Mouse (Mus musculus) midbrain, embryonic 15.5 days (tissue): ENCODE data around the gene Eif3j1. TPM values are rescaled to one million over a fixed set of nuclear protein-coding genes. Genes with fewer than 3 reads are reported as not detected.
"Not testable (repeated sequence)": the region's sequence is repeated elsewhere in the genome, so short reads cannot be mapped to it uniquely, and the experiment has no call there.

Source experiments
- ATAC-seq: fragments of 200-750 bp; cut with Nextera tagmentation; replicated peaks from 2 replicates; pipeline ENCODE4 v1.8.0; 2017; ENCODE audit warnings: moderate TSS enrichment
- H3K27ac ChIP-seq: fragments of 300-500 bp; sonication (generic); 2 replicates; pipeline ENCODE4 v1.5.1; 2015; ENCODE audit warnings: mild to moderate bottlenecking, inconsistent platforms
- H3K27me3 ChIP-seq: fragments of 300-500 bp; sonication (generic); replicated peaks from 2 replicates; pipeline ENCODE4 v1.6.1; 2015; ENCODE audit warnings: inconsistent platforms
- H3K36me3 ChIP-seq: fragments of 300-500 bp; sonication (generic); replicated peaks from 2 replicates; pipeline ENCODE4 v1.6.1; 2015; ENCODE audit warnings: inconsistent platforms
- H3K4me1 ChIP-seq: fragments of 300-500 bp; sonication (generic); 2 replicates; pipeline ENCODE4 v1.6.1; 2015; ENCODE audit warnings: inconsistent platforms
- H3K4me2 ChIP-seq: fragments of 300-500 bp; sonication (generic); 2 replicates; pipeline ENCODE4 v1.6.1; 2015; ENCODE audit warnings: inconsistent platforms, mild to moderate bottlenecking, moderate library complexity
- H3K4me3 ChIP-seq: fragments of 300-500 bp; sonication (generic); 2 replicates; pipeline ENCODE4 v1.5.1; 2015; ENCODE audit warnings: mild to moderate bottlenecking, inconsistent platforms
- H3K9ac ChIP-seq: fragments of 300-500 bp; sonication (generic); 2 replicates; pipeline ENCODE4 v1.6.1; 2015; ENCODE audit warnings: mild to moderate bottlenecking, inconsistent platforms
- H3K9me3 ChIP-seq: fragments of 300-500 bp; sonication (generic); 2 replicates; pipeline ENCODE4 v1.6.1; 2016; ENCODE audit warnings: inconsistent platforms
- WGBS: fragments of 180-500 bp; shearing (Covaris S2); methylation state at CpG from one replicate; pipeline ENCODE4 v1.1.7; 2015; ENCODE audit warnings: mixed read lengths; 5-methylcytosine and 5-hydroxymethylcytosine counted together
- microRNA-seq: library from miRNA; unstranded; fragments of <30 nt; microRNA quantifications from one replicate; pipeline ENCODE4, GENCODE M21; 2016
- polyA plus RNA-seq: library from polyadenylated mRNA; unstranded; fragments of >200 nt; fragmentation: Nextera tagmentation; extraction: Ambion mirVana; gene quantifications from 2 replicates; pipeline ENCODE4 v1.2.1, GENCODE M21; 2015

The Eif3j1 gene
- polyA plus RNA-seq, 1 experiment from 2014 or later = 11.7 TPM

DNA sequence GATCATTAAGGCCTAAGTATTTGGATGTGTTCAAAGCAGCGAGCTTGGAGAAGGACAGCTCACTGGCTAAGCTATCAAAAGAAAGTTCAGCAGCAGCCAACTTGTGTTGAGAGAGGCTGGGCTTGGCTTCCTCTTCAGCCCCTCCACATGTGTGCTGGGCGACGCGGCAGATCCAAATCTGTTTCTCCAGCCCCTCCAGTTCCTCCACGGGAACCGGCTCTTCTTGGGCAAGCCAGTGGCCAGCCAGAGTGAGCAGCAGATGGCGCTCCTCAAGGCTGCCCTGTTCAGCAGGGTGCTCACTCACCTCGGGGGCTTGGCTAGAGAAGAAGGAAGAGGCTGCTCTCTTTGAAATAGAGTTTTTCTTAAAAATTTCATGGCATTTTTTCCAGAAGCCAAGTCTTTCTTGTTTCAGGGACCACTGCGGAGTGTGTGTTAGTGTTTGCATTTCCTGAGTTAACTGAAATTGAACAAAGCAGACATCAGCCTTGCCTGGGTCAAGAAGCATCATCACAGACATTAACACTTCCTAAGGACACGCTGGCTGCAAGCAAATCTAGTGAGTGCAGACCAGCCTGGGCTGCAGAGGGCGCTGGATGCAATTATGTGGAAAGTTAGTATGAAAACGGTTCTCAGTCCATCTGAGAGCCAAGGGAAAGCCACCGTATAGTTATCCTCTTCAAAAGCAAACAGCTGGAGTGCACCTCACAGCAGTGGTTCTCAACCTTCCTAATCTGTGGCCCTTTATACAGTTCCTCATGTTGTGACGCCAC lies 37.0 kb downstream of the Eif3j1 start:
- H3K4me3 ChIP-seq = no peak overlapping the region
- H3K27ac ChIP-seq = no peak overlapping the region
- H3K36me3 ChIP-seq = peaks cover 10% of the 10 kb centered on the region; the same call in 1 of the 2 replicates
- H3K9me3 ChIP-seq = no peaks in the 10 kb centered on the region
- no peak overlapping the region for H3K9ac ChIP-seq
- H3K27me3 ChIP-seq = no peaks in the 10 kb centered on the region
- no peaks in the 10 kb centered on the region for H3K4me1 ChIP-seq
- 55% methylated on average over 14 of the region's 14 CpGs for WGBS
- no peak for ATAC-seq
- H3K4me2 ChIP-seq = no peak overlapping the region

DNA sequence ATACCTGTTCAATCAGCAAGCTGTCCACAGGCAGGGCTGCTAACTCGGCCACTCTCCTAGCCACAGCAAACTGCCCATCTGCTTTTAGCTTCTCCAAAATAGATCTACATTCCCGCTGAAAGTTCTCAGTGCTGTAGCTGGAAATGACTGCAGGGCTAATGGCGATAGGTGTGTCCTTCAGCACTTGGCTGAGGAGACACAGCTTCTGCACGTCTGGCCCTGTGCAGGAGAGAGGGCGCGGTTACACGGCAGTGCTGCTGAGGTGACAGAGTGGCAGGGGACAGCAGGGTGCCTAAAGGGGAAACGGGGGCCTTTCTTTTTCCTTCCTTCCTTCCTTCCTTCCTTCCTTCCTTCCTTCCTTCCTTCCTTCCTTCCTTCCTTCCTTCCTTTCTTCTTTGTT lies 37.9 kb downstream of the Eif3j1 start:
- Histone ChIP-seq H3K9me3 (no peaks in the 10 kb centered on the region), H3K27ac (no peak overlapping the region), H3K4me3 (no peak overlapping the region), H3K9ac (no peak overlapping the region), H3K27me3 (no peaks in the 10 kb centered on the region), H3K36me3 (peaks cover 10% of the 10 kb centered on the region; the same call in 1 of the 2 replicates), H3K4me2 (no peak overlapping the region), H3K4me1 (no peaks in the 10 kb centered on the region)
- WGBS = 87% methylated on average over 8 of the region's 8 CpGs
- ATAC-seq = no peak

DNA sequence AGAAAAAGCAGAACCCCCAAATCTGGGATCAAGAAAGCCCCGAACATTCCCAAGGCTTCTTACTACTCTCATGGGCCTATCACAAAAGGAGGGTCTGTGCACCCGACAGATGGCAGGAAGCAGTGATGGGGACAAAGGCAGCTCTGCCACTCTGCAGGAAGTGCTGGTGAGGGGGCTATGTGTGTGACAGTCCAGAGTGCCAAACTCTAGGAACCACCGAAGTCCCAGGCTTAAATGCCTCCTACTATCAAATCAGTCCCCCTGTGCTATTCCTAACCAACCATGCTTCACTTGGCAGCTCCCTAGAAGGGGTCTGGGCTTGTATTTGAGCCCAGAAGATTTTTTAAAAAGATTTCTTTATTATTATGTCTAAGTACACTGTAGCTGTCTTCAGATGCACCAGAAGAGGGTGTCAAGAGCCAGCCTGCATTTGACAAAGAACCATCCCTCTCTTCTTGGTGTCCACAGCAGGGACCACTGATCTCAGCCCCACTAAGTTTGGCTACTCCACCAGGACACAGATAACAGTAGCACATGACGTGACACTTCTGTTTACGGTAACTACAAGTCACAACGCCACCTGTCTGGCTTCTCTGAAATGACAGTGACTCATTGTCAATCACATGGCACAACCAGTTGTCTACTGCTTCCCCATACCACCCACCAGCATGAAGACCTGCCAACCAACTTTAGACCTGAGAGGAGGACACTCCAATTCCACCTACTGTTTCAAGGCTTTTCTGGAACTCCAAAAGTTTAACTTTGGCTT lies 41.0 kb downstream of the Eif3j1 start:
- ATAC-seq = no peak
- H3K36me3 ChIP-seq = peaks cover 28% of the 10 kb centered on the region
- H3K27me3 ChIP-seq = no peaks in the 10 kb centered on the region
- H3K4me3 ChIP-seq = no peak overlapping the region
- no peaks in the 10 kb centered on the region for H3K4me1 ChIP-seq
- no peak overlapping the region for H3K27ac ChIP-seq
- no peak overlapping the region for H3K4me2 ChIP-seq
- H3K9ac ChIP-seq = no peak overlapping the region
- 89% methylated on average over 6 of the region's 6 CpGs for WGBS
- H3K9me3 ChIP-seq = no peaks in the 10 kb centered on the region

DNA sequence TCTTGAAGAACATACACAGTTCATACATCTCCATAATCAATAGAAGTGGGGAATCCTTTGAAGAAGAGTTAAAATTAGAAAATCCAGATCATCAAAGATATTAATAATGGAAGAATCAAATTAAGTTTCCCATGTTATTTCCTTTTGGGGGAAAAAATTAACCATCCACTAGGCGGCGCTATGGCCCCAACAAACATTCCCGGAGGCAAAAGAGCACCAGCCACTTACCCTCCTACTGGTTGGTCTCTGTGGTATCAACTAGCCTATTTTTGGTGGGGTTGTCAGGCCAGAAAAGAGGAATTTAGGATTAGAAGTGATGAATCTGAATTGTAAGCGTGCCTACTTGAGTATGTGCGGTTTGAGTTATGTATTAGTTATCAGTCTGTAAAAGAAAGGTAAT lies 41.6 kb downstream of the Eif3j1 start:
- ATAC-seq = no peak
- peaks cover 27% of the 10 kb centered on the region for H3K36me3 ChIP-seq

DNA sequence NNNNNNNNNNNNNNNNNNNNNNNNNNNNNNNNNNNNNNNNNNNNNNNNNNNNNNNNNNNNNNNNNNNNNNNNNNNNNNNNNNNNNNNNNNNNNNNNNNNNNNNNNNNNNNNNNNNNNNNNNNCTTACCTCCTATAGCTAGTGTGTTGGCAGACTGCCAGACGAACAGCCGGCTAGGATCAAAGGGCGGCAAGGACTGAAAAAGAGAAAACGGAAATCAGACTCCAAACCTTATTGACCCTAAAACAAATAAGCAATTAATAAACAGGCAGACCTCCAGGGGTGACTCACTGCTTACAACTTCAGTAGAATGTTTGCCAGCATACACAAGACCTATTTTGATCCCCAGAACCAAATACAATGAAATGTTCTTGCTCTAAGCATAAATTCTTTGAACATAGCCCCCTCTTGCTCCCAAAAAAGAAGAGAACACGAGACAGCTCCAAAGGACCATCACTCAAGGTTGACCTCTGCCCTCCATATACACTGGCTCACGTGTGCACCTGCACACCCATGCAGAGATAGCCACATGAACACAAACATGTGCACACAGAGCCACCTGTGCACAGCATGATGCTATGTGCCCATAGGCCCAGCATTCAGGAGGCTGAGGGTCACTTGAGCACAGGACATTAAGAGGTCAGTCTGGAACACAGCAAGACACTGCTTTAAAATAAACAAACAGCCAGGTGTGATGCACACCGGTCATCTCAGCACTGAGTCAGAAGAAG lies 53.5 kb downstream of the Eif3j1 start:
- no peak overlapping the region for H3K9ac ChIP-seq
- H3K27ac ChIP-seq = no peak overlapping the region
- H3K27me3 ChIP-seq = no peaks in the 10 kb centered on the region
- no peaks in the 10 kb centered on the region for H3K4me1 ChIP-seq
- H3K4me3 ChIP-seq = no peak overlapping the region
- no peak for ATAC-seq
- 60% methylated on average over 7 of the region's 7 CpGs for WGBS
- H3K9me3 ChIP-seq = no peaks in the 10 kb centered on the region
- H3K4me2 ChIP-seq = no peak overlapping the region
- H3K36me3 ChIP-seq = peaks cover 24% of the 10 kb centered on the region; the same call in 1 of the 2 replicates

More for the DNA sequence above, 41.6 kb downstream of the Eif3j1 start:
- no peaks in the 10 kb centered on the region for H3K4me1 ChIP-seq
- WGBS = 41% methylated on average over 5 of the region's 5 CpGs
- H3K27me3 ChIP-seq = no peaks in the 10 kb centered on the region
- no peak overlapping the region for H3K9ac ChIP-seq
- H3K27ac ChIP-seq = no peak overlapping the region
- no peaks in the 10 kb centered on the region for H3K9me3 ChIP-seq
- H3K4me3 ChIP-seq = no peak overlapping the region
- no peak overlapping the region for H3K4me2 ChIP-seq

DNA sequence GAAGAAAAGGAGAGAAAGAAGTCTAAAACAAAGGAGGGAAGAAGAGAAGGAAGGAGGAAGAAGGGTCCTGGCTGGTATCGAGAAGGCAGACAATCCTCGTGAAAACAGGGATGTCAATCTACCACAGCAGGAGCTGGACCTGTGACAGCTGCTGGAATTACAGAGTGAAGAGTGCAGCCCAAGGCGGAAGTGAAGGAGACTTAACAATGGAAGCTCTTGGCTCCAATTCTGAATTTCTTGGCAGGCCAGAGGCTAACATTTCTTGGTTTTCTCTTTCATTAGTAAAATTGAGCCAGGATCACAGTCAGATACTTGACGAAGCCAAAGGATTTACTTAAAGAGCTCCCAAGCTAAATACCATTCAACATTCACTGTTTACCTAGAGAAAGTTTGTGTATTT lies 58.1 kb downstream of the Eif3j1 start:
- Histone ChIP-seq H3K9me3 (no peaks in the 10 kb centered on the region), H3K4me1 (no peaks in the 10 kb centered on the region), H3K27me3 (no peaks in the 10 kb centered on the region), H3K27ac (no peak overlapping the region), H3K4me2 (no peak overlapping the region), H3K4me3 (no peak overlapping the region), H3K9ac (no peak overlapping the region), H3K36me3 (peaks cover 44% of the 10 kb centered on the region; the same call in 1 of the 2 replicates)
- ATAC-seq = no peak
- 72% methylated on average over 4 of the region's 4 CpGs for WGBS

DNA sequence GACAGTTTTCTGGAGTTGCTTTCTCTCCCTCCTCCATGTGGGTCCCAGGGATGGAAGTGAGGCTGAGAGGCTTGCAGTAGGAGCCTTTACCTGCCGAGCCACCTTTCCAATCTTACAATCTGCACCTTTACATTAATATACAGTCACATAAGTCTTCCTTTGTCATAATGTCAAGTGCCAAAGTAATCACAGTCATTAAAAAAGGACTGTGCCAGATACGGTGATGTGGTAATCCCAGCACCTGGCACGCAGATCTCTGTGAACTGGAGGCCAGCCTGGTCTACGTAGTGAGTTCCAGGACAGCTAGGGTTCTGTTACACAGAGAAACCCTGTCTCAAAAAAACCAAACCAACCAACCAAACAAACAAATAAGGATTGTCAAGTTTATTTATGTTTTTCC lies 65.5 kb downstream of the Eif3j1 start:
- Histone ChIP-seq H3K9ac (no peak overlapping the region), H3K36me3 (peaks cover 43% of the 10 kb centered on the region), H3K4me1 (no peaks in the 10 kb centered on the region), H3K27ac (no peak overlapping the region), H3K4me2 (no peak overlapping the region), H3K27me3 (no peaks in the 10 kb centered on the region), H3K9me3 (no peaks in the 10 kb centered on the region), H3K4me3 (no peak overlapping the region)
- ATAC-seq = no peak
- 90% methylated on average over 4 of the region's 4 CpGs for WGBS

DNA sequence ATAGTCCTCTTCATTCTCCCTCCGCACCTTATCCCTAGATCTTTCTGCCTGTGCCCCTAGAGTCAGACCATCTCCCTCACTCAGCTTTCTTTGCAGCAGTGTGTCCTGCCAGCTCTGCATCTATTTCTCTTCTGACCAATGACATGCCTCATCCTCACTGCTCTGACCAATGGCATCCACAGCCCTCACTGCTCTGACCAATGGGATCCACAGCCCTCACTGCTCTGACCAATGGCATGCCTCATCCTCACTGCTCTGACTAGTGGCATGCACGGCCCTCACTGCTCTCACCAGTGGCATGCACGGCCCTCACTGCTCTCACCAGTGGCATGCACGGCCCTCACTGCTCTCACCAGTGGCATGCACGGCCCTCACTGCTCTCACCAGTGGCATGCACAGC lies 69.3 kb downstream of the Eif3j1 start:
- not testable (repeated sequence) for H3K9me3 ChIP-seq, H3K4me1 ChIP-seq, ATAC-seq, H3K27me3 ChIP-seq, H3K9ac ChIP-seq, H3K4me2 ChIP-seq, H3K4me3 ChIP-seq, H3K27ac ChIP-seq
- 90% methylated on average over 5 of the region's 5 CpGs for WGBS
- peaks cover 25% of the 10 kb centered on the region for H3K36me3 ChIP-seq

DNA sequence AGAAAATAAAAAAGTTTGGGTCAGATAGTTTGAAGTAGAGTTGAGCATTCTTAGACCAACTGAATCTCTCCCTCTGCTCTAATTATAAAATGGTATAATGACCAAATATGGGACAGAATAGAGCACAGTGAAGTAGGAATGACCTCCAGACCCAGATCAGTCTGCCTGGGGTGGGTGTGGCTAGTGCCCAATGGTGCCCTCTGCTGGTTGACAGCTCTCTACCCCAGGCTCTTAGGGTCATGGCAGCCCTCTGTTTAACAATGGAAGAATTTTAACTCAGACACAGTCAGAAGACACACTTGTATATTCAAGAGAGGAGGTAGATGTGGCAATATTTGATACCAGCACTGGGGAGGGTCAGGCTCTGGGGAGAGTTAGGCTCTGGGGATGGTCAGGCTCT lies 73.7 kb downstream of the Eif3j1 start:
- H3K9ac ChIP-seq = no peak overlapping the region
- H3K36me3 ChIP-seq = peaks cover 16% of the 10 kb centered on the region; the same call in 1 of the 2 replicates
- H3K4me1 ChIP-seq = no peaks in the 10 kb centered on the region
- no peak overlapping the region for H3K4me3 ChIP-seq
- no peak overlapping the region for H3K4me2 ChIP-seq
- H3K9me3 ChIP-seq = no peaks in the 10 kb centered on the region
- H3K27ac ChIP-seq = no peak overlapping the region
- ATAC-seq = no peak
- no peaks in the 10 kb centered on the region for H3K27me3 ChIP-seq

Small RNA genes lying within 50 kb of the gene (microRNA-seq; reads per million reads assigned to microRNA genes)
- not detected for gene Gm47314

Other genes with a start within 250 kb of the Eif3j1 start
- gene Frmd5, start 221.5 kb upstream of the Eif3j1 start, polyA plus RNA-seq = 30.7 and 33.9 TPM in 2 replicates
- 27.5 and 33.1 TPM in 2 replicates for gene Casc4, start 161.6 kb upstream of the Eif3j1 start, polyA plus RNA-seq
- gene Ctdspl2, start 72.5 kb upstream of the Eif3j1 start, polyA plus RNA-seq = 34.3 and 37.4 TPM in 2 replicates
- gene Mageb3, start 72.5 kb upstream of the Eif3j1 start, polyA plus RNA-seq = 0.59 and 0.63 TPM in 2 replicates
- gene Spg11, start 89.8 kb downstream of the Eif3j1 start, polyA plus RNA-seq = 8.2 and 8.3 TPM in 2 replicates
- 85.7 and 94.6 TPM in 2 replicates for gene B2m, start 119.1 kb downstream of the Eif3j1 start, polyA plus RNA-seq
- gene Trim69, start 132.2 kb downstream of the Eif3j1 start, polyA plus RNA-seq = not detected in 2 replicates
- not detected in 2 replicates for gene Patl2, start 157.6 kb downstream of the Eif3j1 start, polyA plus RNA-seq
- not detected in 2 replicates for gene Terb2, start 157.7 kb downstream of the Eif3j1 start, polyA plus RNA-seq
- gene Sord, start 206.2 kb downstream of the Eif3j1 start, polyA plus RNA-seq = 20.5 and 22.2 TPM in 2 replicates